Mouse (Mus musculus): ENCODE measurements around the gene Polr1a.

Gene Polr1a

DNA sequence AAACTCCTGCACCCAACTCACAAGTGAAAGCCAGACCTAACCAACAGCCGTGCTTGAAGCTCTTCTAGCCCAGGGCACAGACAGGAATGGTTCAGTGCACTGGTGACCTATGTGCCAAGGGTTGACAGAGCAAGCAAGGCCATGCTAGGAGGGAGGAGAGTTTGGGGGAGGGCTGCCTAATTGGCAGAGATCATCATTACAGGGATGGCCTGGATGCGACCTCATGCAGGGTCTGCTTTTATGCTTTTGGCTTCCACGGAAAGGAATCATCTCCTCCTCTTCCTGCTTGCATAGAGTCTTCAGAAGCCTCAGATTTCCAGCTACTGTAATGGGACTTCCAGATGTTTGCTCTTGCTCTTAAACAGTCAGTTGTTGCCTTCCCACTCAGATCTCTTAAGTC, 40.9 kb downstream of the Polr1a start:
- no peak for DNase-seq (ENCODE audit: low read depth, low spot score)

DNA sequence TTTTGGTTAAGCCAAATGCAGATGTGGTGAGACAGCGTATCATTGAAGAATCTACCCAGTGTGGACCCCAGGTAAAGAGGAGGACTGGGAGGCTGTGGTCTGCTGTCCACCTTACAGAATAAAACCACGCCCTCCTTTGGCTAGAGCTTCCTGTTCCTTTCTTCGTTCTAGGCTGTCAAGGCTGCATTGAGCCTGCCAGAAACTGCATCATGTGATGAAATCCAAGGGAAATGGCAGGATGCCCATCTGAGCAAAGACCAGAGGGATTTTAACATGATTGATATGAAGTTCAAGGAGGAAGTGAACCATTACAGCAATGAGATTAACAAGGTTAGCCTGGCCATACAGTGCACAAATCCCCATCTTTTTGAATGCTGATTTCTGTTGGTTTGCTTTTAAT, 41.7 kb downstream of the Polr1a start:
- DNase-seq (ENCODE audit: low read depth, low spot score), result no peak

DNA sequence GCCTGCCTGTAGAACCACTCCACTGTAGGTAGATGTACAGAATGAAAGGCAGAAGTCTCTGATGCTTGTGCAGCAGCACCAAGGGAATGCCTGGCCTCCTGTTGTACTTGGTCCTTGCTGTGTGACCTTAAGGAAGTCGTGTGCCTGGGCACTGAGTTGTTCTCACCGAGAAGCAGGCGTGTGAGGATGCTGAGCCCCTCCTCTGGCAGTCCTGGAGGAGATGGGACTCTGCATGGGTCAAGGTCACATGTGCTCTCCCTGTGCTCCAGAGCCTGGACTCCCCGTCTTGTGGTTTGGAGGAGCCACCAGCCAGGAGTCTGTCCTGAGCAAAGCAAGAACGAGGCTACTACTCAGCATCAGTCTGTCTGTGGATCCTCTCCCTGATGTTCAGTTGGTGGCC, 42.3 kb downstream of the Polr1a start:
- no peak for DNase-seq (ENCODE audit: low read depth, low spot score)

DNA sequence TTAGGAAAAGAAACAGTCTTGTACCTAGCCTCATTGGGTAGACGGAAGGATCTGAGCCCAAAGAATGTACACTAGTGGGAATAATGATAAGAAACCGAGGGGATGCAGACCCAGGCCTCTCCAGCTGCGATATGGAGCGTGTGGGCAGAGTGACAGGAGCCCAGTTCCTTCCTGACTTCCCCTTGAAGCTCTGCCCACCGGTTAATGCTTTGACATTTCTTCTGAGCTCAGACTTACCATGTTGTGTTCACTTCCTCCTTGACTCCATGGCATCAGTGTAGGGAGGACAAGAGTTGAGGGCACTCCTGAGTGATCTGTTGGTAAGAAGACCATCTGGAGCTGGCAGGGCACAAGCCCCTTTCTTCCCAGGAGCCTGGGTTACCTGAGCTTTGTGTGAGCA, 53.3 kb downstream of the Polr1a start:
- DNase-seq (ENCODE audit: low read depth, low spot score), result no peak

DNA sequence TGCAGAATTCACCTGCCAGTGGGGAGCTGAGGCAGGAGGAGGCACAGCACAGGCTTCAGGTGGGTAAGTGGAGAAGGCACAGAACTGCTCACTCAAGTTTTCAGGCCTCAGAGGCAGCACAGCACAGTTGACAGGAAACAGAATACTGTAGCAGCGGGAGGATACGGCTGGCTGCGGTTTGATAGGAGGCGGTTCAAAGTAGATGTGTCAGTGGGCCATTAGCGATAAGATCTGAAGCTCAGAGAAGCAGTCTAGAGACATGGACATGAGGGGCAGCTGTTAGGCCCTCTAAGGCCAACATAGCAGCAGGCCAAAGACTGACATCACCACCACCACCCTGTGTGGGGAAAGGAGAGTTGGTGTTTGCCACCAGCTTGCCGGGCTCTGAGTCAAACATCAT, 53.9 kb downstream of the Polr1a start:
- DNase-seq (ENCODE audit: low read depth, low spot score), result no peak

DNA sequence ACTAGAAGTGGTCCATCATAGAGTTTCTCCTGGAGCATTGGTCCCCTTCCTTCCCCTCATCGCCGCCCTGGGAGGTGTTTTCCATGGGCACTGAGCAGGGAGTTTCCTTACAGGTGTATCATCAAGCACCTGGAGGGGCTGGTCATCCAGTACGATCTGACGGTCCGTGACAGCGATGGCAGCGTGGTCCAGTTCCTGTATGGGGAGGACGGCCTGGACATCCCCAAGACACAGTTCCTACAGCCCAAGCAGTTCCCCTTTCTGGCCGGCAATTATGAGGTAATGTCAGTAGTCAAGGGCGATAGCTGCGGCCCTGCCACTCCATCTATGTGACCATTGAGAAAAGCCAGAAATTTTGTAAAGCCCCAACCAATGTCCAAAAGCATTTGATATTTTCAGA, 54.7 kb downstream of the Polr1a start:
- no peak for DNase-seq (ENCODE audit: low read depth, low spot score)

DNA sequence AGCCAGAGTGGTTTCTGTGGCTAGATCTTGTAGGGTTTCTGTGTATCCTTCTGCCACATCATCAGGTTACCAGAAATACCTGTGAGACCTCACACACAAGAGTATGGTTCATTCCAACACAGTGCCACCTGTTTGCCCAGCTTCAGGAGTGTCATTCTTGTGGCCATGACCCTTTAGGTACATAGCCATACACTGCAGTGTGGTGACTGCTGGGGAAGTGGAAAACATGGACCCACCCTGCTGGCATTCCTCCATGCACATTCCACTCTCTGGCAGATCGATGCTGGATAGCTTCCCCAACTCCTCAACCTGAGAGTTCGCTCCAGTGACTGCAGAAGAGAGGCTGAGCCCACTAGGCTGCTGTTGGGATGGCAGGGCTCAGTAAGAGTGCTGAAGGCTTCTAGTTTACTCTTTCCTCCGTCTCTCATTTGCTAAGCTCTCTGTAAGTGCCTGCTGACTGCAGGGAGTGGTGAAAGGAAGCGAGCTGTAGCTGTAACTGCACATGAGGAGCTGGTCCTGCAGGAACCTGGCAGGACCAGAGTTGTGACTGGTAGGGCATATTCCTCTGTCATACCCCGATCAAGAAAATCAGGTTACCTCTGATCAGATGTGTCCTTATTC, 57.9 kb downstream of the Polr1a start:
- DNase-seq (ENCODE audit: low read depth, low spot score), result no peak

DNA sequence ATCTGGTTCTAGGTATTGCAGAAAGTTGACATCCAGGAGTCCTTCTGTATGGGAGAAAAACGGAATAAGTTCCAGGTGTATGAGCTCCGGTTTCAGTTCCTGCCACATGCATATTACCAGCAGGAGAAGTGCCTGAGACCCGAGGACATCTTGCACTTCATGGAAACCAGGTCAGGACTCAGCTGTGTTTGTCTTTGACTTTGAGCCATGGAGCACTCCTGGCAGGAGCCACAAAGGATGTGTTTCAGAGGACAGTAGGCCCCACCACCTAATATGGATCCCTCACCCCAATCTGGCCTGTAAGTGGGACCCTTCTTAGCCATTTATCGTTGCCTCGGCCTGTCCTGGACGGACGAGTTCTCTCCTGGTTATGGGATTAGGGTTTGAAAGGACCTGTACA, 59.0 kb downstream of the Polr1a start:
- no peak for DNase-seq (ENCODE audit: low read depth, low spot score)

DNA sequence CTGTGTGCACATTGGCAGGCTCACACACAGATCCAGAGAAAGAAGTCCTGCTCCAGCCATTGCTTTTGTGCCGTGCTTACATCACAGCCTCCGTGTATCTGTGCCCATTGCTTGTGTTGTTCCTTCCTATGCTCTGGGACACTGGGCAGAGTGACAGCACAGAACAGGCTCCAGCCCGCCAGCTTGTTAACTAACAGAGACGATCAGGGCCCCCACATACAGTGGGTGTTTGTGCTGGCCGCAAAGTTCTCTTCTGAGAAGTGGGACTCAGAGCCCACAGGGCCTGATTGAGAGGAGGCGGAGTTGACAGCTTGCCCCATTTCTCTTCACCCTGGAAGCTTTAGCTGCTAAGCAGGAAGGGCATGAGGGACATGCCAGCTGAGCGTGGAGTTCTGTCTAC, 60.6 kb downstream of the Polr1a start:
- no peak for DNase-seq (ENCODE audit: low read depth, low spot score)

DNA sequence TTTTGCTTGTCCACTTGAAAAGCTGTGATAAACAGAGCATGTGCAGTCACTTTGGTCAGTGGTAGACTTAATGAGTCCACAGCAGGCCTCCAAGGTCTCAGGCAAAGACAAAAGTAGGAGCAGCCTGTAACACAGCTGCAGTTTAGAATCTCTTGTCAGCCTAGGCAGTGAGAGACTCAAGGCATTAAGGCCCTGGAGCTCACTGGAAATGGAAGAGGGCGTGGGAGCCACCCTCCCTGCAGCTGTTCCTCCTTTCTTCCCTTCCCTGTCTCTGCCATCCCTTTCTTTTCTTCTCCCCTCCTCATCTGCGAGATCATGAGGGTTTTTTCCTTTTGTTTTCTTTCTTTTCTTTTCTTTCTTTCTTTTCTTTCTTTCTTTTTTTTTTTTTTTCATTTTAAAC, 61.3 kb downstream of the Polr1a start:
- DNase-seq (ENCODE audit: low read depth, low spot score), result no peak

DNA sequence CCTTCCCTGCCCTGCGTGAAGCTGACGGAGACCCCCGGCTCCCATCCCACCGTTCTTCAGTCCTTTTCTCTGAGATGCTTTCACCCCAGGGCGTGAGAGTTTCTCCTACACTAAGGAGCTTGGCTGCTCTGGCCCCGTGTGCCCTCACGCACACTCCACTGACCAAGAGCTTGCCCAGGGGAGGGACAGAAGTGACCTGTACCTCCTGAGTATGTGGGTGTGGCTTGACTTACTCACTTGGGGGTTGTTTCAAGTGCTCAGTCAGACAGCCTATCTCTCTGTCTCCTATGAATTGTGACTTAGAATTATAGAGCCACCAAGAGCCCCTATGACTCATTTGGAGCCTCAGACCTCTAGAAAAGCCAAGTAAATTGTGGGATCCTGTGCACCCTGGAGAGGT, 67.7 kb downstream of the Polr1a start:
- no peak for DNase-seq (ENCODE audit: low read depth, low spot score)

DNA sequence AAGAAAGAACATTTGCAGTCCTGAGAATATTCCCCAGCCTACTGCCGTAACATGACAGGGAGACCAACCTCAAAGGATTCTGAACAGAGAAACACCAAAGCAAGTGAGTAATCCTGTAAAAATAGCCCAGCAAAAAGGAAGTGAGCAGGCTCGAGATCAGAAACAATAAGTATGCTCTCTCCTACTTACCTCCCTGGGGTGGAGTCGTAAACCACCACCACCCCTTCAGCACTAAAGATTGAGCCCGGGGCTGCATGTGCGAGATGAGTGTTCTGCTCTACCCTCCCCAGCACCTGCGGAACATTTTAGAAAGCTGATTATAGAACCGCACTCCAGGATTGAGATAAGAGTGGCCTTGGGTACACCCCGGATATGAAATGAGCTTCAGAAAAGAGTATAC, 71.3 kb downstream of the Polr1a start:
- DNase-seq (ENCODE audit: low read depth, low spot score), result no peak

DNA sequence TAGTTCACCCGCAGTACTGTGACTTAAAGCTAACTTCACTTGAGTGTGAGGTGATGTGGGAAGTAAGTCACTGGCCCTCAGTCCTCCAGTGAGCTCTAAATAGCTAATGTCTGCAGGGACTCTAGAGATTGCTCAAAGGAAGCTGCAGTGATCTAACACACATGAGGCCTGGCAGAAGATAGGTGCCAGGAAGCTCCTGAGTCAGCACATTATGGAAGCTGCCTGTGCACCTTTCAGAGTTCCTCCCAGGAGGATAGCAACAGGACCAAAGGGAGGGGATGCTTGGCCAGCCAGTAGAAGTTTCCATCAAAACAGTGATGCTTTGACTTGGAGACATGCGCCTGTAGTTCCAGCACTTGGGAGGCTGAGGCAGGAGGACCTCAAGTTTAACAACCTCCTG, 71.7 kb downstream of the Polr1a start:
- no peak for DNase-seq (ENCODE audit: low read depth, low spot score)

DNA sequence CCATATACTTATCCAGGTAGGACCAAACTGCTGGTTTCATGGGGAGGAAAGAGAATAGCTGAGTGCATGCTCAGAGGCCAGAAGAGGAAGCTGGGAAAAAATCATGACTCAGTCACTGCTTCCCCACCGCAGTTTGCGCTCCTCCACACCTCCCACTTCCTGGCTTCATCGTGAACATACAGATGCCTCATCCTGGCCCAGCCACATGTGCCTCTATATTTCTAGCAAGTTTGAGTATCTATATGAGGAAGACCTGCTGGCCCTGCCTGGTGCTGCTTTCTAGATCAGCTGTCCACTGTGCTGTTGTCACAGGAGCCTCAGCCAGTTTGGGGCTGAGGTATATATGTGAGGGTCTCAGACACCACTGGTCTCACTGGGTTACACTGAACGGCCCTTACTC, 72.6 kb downstream of the Polr1a start:
- DNase-seq (ENCODE audit: low read depth, low spot score), result no peak

DNA sequence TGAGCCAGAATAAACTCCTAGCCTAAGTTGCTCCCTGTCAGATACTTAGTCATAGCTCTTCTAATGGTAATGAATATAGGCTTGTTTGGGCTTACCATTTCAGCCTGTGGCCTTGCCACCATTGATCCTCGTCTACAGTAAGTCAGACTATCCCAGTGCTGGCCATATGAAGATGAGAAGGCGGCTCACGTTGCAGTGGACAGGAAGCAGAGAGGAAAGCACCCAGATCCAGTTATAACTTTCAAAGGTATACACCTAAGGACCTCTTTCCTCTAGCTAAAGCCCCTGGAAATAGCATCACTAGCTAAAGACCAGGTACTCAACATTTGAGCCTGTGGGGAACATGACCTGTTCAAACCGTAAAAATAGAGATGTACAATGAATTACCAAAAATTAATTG, 77.1 kb downstream of the Polr1a start:
- no peak for DNase-seq (ENCODE audit: low read depth, low spot score)

DNA sequence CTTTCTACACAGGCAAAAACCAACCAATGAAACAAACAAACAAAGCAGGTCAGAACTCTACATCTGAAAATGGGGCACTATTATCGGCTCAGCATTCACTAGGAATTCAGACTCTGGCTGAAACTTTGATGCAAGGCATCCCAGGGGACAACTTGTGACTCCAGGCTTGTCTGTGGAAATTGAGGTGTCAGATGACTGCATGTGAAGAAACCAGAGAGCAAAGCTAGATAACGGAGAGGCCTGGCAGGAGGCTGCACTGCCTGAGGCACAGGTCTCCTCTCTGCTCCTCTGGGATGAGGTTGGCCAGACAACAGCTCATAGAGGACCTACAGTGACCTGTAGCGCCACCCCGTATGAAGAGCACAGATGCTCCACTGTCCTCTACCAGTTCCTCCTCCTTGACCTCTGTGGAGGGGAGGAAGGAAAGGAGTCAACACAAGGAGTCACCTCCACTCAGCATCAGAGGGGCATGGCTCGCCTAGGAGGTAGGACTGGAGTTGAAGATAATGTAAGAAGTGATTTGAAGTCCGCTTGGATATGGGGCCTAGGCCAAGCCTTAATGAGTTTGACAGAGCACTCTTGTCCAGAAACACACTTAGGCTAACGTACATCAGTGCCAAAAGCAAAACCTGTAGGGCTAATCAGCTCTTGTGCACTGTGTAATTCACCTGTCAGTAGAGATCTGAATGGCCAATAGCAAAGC, 78.8 kb downstream of the Polr1a start:
- DNase-seq (ENCODE audit: low read depth, low spot score), result no peak

DNA sequence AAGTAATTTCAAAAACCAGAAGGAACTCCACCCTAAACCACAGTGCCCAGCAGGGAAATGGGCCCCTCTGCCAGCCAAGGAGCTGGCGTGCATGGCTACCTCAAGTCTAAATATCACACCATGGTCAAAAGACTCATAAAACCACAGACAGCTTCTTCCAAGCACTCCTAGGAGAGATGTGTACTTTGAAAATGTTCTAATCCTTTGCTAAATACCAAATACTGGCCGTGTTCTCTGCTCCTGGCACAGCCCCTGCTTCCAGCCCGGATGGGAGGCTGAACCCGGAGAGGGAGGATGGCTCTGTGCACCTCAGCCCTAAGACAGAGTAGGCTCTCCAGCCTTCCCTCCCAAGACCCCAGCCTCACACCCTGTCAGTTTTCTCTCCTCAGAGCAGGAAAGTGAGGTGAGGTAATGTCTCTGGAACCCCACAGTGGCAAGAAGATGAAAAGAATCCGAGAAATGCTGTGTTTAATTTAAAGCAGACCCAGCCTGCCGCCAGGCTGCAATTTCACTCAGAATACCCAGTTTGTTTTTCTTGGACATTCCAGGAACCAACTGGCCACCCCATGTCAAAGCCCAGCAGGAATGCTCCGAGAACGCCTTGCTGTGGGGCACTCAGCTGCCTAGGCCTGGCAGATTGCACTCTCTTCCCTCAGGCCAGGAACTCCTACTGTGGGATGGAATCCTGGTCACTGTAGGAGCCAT, 80.9 kb downstream of the Polr1a start:
- no peak for DNase-seq (ENCODE audit: low read depth, low spot score)

DNA sequence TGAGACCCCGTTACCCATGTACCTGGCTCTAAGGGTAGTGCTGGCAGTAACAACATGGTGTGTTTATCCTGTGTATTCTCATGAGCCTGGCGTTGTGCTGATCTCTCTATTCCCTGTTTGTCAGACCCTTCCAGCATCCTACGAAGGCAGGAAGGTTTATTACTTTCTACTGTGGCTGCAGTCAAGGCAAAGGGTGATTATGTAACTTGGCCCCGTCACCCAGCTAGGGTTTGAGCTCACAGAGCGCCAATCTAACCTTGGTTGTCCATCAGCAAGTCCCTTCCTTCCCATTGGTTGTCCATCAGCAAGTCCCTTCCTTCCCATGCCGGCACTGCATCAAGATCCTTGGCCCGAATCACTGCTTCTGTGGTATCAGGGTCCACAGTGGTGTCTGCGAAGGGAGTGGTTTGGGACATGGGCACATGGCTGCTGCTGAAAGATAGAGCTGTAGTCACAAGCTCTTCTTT, 81.6 kb downstream of the Polr1a start:
- no peak for DNase-seq (ENCODE audit: low read depth, low spot score)

DNA sequence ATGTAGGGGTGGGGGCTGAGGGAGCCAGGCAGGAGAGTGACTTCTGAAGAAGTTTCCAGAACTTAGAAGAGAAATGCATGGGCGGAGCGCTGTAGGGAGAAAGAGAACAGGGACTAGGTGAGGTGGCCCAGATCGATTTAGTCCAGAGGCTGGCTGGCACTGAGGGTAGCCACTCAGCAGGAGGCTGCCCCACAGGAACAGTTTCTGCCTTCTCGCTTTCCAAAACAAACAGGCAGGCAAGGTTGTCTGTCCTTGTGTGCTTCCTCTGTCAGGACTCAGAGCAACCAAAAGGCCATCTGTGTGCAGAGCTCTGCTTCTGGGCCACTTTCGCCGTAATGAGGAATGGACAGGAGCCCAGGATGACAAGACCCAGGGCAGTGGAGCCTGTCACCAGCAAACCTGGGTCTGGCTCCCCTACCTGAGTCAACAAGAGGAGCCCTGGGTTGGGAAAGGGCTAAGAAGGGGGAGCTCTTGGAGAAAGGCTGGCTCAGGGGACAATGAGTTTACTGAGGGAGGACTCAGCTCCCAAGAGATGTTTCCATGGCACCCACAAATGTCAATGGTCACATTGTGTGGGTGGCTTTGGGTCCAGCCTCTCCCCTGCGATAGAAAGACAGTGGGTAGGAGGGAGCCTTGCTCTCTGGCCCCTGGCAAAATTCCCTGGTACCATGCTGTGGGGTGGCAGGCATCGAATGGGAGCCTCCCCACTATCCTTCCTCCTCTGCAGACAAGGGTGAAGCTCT, 82.5 kb downstream of the Polr1a start:
- no peak for DNase-seq (ENCODE audit: low read depth, low spot score)

DNA sequence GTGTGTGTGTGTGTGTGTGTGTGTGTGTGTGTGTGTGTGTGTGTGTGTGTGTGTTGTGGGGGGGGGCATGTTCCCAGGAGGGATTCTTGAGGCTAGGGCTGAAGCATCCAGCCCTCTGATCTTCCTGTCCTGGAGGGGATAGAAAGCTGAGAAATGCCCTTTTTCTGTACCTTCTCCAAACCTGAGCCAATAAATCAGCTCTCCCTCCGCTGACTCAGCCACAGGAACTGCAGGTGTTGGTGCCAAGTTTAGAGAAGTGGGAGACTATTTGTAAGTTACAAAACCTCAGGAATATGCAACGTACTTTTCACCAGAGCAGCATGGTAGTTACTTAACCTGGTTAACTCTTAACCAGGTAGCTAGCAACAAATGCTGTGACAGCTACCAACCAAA, 83.1 kb downstream of the Polr1a start:
- no peak for DNase-seq (ENCODE audit: low read depth, low spot score)

DNA sequence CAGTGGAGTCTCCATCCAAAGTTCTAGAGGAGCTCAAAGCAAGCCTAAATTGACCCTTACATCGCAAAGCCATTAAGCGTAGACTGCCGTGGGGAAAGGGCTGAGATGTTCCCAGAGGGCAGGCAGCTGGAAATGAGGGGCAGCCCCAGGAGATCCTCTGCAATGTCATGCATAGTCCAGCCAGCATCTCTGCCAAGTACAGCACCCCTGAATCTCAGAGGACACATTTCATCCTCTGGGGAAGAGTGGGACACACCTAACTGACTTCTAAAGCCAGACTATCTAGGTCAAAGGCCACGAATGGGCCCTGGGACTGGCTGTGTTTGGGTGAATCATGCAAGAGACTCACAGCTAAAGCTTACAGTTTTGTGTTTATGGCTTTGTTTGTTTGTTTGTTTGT, 85.2 kb downstream of the Polr1a start:
- no peak for DNase-seq (ENCODE audit: low read depth, low spot score)

DNA sequence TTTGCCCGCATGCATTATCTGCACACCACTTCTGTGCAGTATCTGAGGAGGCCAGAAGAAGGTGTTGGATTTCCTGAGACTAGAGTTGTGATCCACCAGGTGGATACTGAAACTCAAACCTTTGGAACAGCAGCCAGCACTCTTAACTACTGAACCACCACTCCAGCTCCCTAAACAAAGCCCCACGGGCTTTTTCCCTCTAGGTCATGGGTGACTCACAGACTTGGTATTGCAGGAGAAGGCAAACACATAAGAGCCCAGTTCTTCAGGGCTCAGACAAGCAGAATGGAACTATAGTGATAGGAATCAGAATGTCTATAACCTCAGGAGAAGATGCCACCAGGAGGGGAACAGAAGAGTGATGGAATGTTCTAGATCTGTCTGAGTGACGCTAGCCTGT, 86.2 kb downstream of the Polr1a start:
- no peak for DNase-seq (ENCODE audit: low read depth, low spot score)

Data from ES-CJ7 (cell line).